Mouse (Mus musculus) stomach, embryonic 16.5 days (tissue): ENCODE measurements around the gene Syce1. TPM values are rescaled to one million over a fixed set of nuclear protein-coding genes. Genes with fewer than 3 reads are reported as not detected.

ENCODE experiments used
- ATAC-seq: fragments of 200-750 bp; cut with Nextera tagmentation; 2 replicates; pipeline ENCODE4 v1.8.0; 2017; ENCODE audit warnings: moderate number of reproducible peaks, moderate TSS enrichment; ENCODE audit not compliant: insufficient read depth, low FRiP score
- H3K27ac ChIP-seq: fragments of 300-500 bp; sonication (generic); 2 replicates; pipeline ENCODE4 v1.5.1; 2014; ENCODE audit warnings: low read length
- H3K27me3 ChIP-seq: fragments of 300-500 bp; sonication (generic); 2 replicates; pipeline ENCODE4 v1.6.1; 2014; ENCODE audit warnings: low read length, control low read depth, mixed read lengths; ENCODE audit not compliant: control insufficient read depth, insufficient read depth
- H3K36me3 ChIP-seq: fragments of 300-500 bp; sonication (generic); 2 replicates; pipeline ENCODE4 v1.6.1; 2014; ENCODE audit warnings: low read length; ENCODE audit not compliant: control insufficient read depth, insufficient read depth
- H3K4me1 ChIP-seq: fragments of 300-500 bp; sonication (generic); 2 replicates; pipeline ENCODE4 v1.6.1; 2014; ENCODE audit warnings: low read length, control low read depth, mixed read lengths; ENCODE audit not compliant: control insufficient read depth, insufficient read depth
- H3K4me2 ChIP-seq: fragments of 300-500 bp; sonication (generic); 2 replicates; pipeline ENCODE4 v1.6.1; 2014; ENCODE audit warnings: low read depth, low read length, mixed read lengths
- H3K4me3 ChIP-seq: fragments of 300-500 bp; sonication (generic); replicated peaks from 2 replicates; pipeline ENCODE4 v1.5.1; 2014; ENCODE audit warnings: mild to moderate bottlenecking, low read length
- H3K9ac ChIP-seq: fragments of 300-500 bp; sonication (generic); 2 replicates; pipeline ENCODE4 v1.6.1; 2014; ENCODE audit warnings: low read length
- H3K9me3 ChIP-seq: fragments of 300-500 bp; sonication (generic); replicated peaks from 2 replicates; pipeline ENCODE4 v1.6.1; 2016; ENCODE audit warnings: low read length, control low read depth; ENCODE audit not compliant: control insufficient read depth
- WGBS: fragments of 180-500 bp; shearing (Covaris S2); extraction: QIAGEN DNeasy Blood & Tissue Kit; methylation state at CpG from one replicate; pipeline ENCODE4 v1.1.7; 2014; 5-methylcytosine and 5-hydroxymethylcytosine counted together
- polyA plus RNA-seq: library from polyadenylated mRNA; unstranded; fragments of >200 nt; fragmentation: Nextera tagmentation; extraction: Ambion mirVana; gene quantifications from 2 replicates; pipeline ENCODE4 v1.2.1, GENCODE M21; 2015

The Syce1 gene
- polyA plus RNA-seq, 1 experiment from 2014 or later = 0.35 TPM

- Histone ChIP-seq H3K4me3 (peak within 1 kb of the TSS; percentile 47), H3K27me3 (no peaks in the 10 kb centered on the region), H3K4me2 (peak within 1 kb of the TSS; percentile 62), H3K27ac (no peak within 1 kb of the TSS), H3K9me3 (no peaks in the 10 kb centered on the region), H3K36me3 (no peaks in the 10 kb centered on the region), H3K9ac (peak within 1 kb of the TSS; percentile 62), H3K4me1 (no peaks in the 10 kb centered on the region)
- no peak; the same call in 1 of the 2 replicates for ATAC-seq
- WGBS = 3% methylated on average over 21 of the region's 21 CpGs
These were observed 34.1 kb upstream of the Syce1 start, which contains the start of gene Zfp941 for GRCm38 (mm10) chr7:140821653-140822329. Zfp941 (minus strand) TSS chr7:140822178.

GRCm38 (mm10) chr7:140821305-140821652 is 33.6 kb upstream of the Syce1 start:
- 40% methylated on average over 5 of the region's 5 CpGs for WGBS
- Histone ChIP-seq H3K4me1 (no peaks in the 10 kb centered on the region), H3K27me3 (no peaks in the 10 kb centered on the region), H3K4me3 (peak overlapping the region; percentile 47; the same call in 1 of the 2 replicates), H3K9me3 (no peaks in the 10 kb centered on the region), H3K9ac (no peak overlapping the region), H3K4me2 (peak overlapping the region; percentile 62), H3K27ac (no peak overlapping the region), H3K36me3 (no peaks in the 10 kb centered on the region)
- ATAC-seq = no peak

- ATAC-seq = no peak
- H3K36me3 ChIP-seq = no peaks in the 10 kb centered on the region
- H3K9me3 ChIP-seq = no peaks in the 10 kb centered on the region
- H3K27ac ChIP-seq = no peak overlapping the region
- no peak overlapping the region for H3K4me2 ChIP-seq
- WGBS = 51% methylated on average over 4 of the region's 4 CpGs
- no peak overlapping the region for H3K9ac ChIP-seq
- H3K4me3 ChIP-seq = no peak overlapping the region
- no peaks in the 10 kb centered on the region for H3K27me3 ChIP-seq
- no peaks in the 10 kb centered on the region for H3K4me1 ChIP-seq
These were observed 32.5 kb upstream of the Syce1 start for GRCm38 (mm10) chr7:140820173-140820572.

GRCm38 (mm10) chr7:140812850-140813249 is 25.2 kb upstream of the Syce1 start:
- Histone ChIP-seq H3K4me2 (no peak overlapping the region), H3K36me3 (no peaks in the 10 kb centered on the region), H3K4me1 (no peaks in the 10 kb centered on the region), H3K4me3 (no peak overlapping the region), H3K9me3 (no peaks in the 10 kb centered on the region), H3K9ac (no peak overlapping the region), H3K27me3 (no peaks in the 10 kb centered on the region), H3K27ac (no peak overlapping the region)
- 82% methylated on average over 12 of the region's 12 CpGs for WGBS
- no peak for ATAC-seq

GRCm38 (mm10) chr7:140811714-140812113 is 24.1 kb upstream of the Syce1 start:
- H3K27me3 ChIP-seq = no peaks in the 10 kb centered on the region
- H3K36me3 ChIP-seq = no peaks in the 10 kb centered on the region
- no peaks in the 10 kb centered on the region for H3K4me1 ChIP-seq
- no peak for ATAC-seq
- 87% methylated on average over 13 of the region's 13 CpGs for WGBS
- H3K9me3 ChIP-seq = no peaks in the 10 kb centered on the region
- H3K27ac ChIP-seq = no peak overlapping the region
- no peak overlapping the region for H3K9ac ChIP-seq
- no peak overlapping the region for H3K4me3 ChIP-seq
- H3K4me2 ChIP-seq = no peak overlapping the region

GRCm38 (mm10) chr7:140810496-140810895 is 22.8 kb upstream of the Syce1 start:
- Histone ChIP-seq H3K9me3 (no peaks in the 10 kb centered on the region), H3K4me1 (no peaks in the 10 kb centered on the region), H3K9ac (no peak overlapping the region), H3K36me3 (no peaks in the 10 kb centered on the region), H3K27me3 (no peaks in the 10 kb centered on the region), H3K27ac (no peak overlapping the region), H3K4me2 (no peak overlapping the region), H3K4me3 (no peak overlapping the region)
- no peak for ATAC-seq
- WGBS = 88% methylated on average over 6 of the region's 6 CpGs

- Histone ChIP-seq H3K4me2 (no peak overlapping the region), H3K27ac (no peak overlapping the region), H3K27me3 (no peaks in the 10 kb centered on the region), H3K36me3 (no peaks in the 10 kb centered on the region), H3K9ac (no peak overlapping the region), H3K9me3 (no peaks in the 10 kb centered on the region), H3K4me1 (no peaks in the 10 kb centered on the region), H3K4me3 (no peak overlapping the region)
- no peak for ATAC-seq
- 18% methylated on average over 1 of the region's 1 CpGs for WGBS
These were observed 18.1 kb upstream of the Syce1 start for GRCm38 (mm10) chr7:140805704-140806103.

- Histone ChIP-seq H3K27me3 (no peaks in the 10 kb centered on the region), H3K4me2 (no peak overlapping the region), H3K4me1 (no peaks in the 10 kb centered on the region), H3K4me3 (no peak overlapping the region), H3K9ac (no peak overlapping the region), H3K9me3 (no peaks in the 10 kb centered on the region), H3K36me3 (no peaks in the 10 kb centered on the region), H3K27ac (no peak overlapping the region)
- WGBS = 69% methylated on average over 6 of the region's 6 CpGs
- ATAC-seq = no peak
These were observed 15.0 kb upstream of the Syce1 start for GRCm38 (mm10) chr7:140802629-140803028.

- Histone ChIP-seq H3K4me1 (no peaks in the 10 kb centered on the region), H3K9ac (no peak overlapping the region), H3K9me3 (no peaks in the 10 kb centered on the region), H3K27me3 (no peaks in the 10 kb centered on the region), H3K4me3 (no peak overlapping the region), H3K36me3 (no peaks in the 10 kb centered on the region), H3K27ac (no peak overlapping the region), H3K4me2 (no peak overlapping the region)
- ATAC-seq = no peak
- 62% methylated on average over 2 of the region's 2 CpGs for WGBS
These were observed 10.6 kb upstream of the Syce1 start for GRCm38 (mm10) chr7:140798212-140798611.
